Mouse (Mus musculus): ENCODE measurements around the gene Foxa3.

Foxa3 gene

DNA sequence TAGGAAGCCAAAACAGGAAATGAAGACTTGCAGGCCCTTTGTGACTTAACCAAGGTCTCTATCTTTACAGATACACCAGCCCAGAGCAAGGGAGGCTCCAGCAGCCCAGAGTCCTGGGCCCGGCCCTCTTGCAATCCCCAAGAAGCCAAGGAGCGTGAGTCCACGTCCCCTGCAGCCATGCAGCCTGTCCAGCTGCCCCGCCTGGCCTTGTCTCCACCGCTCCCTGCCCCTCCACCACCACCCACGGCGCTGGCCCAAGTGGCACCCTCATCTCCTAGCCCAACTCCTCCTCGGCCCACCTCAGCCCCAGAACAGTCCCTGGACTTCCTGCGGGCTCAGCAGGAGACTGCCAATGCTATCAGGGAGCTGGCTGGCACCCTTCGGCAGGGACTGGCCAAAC is 22.9 kb downstream of the Foxa3 start:
- no peak for DNase-seq (ENCODE audit: low spot score in 2 of 2)

- no peak for DNase-seq (ENCODE audit: low spot score in 2 of 2)
Measured at GRCm38 (mm10) chr7:18998835-18999234, 24.5 kb downstream of the Foxa3 start.

- no peak for DNase-seq (ENCODE audit: low spot score in 2 of 2)
Measured at GRCm38 (mm10) chr7:18993036-18993435, 30.3 kb downstream of the Foxa3 start.

- DNase-seq (ENCODE audit: low spot score in 2 of 2), result no peak
Measured at GRCm38 (mm10) chr7:18992294-18992675, 31.1 kb downstream of the Foxa3 start.

GRCm38 (mm10) chr7:18991660-18992293 is 31.6 kb downstream of the Foxa3 start:
- DNase-seq (ENCODE audit: low spot score in 2 of 2), result no peak

DNA sequence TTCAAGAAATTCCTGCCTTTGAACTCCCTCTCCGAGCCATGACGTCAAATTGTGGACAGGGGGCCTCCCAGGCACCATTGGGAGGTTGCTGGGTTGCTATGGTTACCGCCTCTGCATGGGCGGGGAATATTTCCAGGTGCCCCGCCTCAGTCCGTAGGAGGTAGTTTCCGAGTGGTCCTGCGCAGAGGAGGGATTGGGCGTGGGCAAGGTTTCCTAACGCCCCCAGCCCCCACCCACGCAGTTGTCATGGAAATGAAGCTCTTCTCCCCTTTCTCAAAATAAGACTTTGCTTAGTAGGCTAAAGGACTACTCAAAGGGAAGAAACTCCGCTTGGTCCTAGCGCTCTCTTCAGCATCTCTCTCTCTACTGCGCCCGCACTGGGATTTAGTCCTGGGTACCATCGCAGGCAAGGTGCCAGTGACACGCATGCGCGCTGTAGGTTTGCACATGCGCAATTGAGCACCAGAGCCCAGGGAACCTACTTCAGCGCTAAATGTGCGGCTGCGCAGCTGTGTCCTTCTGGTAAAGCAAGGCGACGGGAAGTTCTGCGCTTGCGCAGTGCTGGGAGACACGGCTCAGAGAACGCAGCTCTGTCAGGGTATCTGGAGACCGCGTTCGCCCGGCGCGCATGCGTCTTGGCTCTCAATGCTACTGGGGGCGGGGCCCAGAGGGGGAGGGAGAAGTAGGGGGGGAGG is 32.6 kb downstream of the Foxa3 start, which contains the start of gene Mypop:
Gene Mypop (plus strand): TSS at position 645 of the 695 bp plus-strand sequence.
- peak; percentile 99 to 100 for DNase-seq (ENCODE audit: low spot score in 2 of 2)

- DNase-seq (ENCODE audit: low spot score in 2 of 2), result no peak
Measured at GRCm38 (mm10) chr7:18989995-18990394, 33.3 kb downstream of the Foxa3 start.

DNA sequence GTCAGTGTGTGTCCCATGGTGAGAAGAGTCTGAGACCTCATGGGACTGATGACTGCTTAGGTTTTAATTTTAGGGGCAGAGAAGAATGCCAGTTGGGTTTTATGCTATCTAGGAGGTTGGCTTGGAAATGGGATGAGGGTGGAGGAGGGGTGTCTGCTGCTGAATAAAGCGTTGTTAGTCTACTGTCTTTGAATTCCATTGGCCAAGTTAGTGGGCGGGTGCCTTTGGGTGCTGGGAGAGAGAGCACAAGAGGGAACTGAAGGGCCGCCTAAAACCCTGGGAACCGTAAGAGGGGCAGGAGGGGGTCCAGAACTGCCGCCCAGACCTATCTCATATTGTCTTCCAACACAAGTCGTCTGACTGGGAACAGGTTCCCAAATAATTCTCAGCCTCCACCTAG is 34.6 kb downstream of the Foxa3 start:
- no peak for DNase-seq (ENCODE audit: low spot score in 2 of 2)

DNA sequence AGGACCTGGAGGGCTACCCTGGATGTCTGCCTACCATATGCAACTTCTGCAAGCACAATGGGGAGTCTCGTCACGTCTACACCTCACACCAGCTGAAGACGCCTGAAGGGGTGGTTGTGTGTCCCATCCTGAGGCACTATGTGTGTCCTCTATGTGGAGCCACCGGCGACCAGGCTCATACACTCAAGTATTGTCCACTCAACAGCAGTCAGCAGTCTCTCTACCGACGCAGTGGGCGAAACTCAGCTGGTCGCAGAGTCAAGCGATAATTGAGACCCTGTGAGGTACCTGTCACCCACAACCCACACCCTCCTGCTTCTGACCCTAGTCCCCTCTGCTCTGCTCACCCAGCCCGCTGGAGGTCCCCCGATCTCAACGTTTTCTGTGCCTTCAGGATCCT is 35.6 kb downstream of the Foxa3 start:
- no peak for DNase-seq (ENCODE audit: low spot score in 2 of 2)

- no peak for DNase-seq (ENCODE audit: low spot score in 2 of 2)
Measured at GRCm38 (mm10) chr7:18987100-18987499, 36.2 kb downstream of the Foxa3 start, which contains the start of gene Nanos2. TSS of gene Nanos2 (plus strand) at chr7:18987400.

DNA sequence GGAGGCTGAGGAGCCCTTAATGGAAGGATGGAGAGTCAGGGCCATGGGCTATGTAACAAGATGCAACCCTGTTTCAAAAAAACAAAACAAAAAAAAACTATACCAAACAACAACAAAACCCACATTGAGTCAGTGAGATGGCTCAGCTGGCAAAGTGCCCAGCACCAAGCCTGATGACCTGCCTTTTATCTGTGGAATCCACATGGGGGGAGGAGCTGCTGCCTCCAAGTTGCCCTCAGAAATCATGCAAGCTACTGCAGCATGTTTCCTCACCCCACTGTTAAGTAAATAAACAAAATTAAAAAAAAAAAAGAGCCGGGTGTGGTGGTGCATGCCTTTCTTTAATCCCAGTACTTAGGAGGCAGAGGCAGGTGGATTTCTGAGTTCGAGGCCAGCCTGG is 36.8 kb downstream of the Foxa3 start:
- no peak for DNase-seq (ENCODE audit: low spot score in 2 of 2)

- no peak for DNase-seq (ENCODE audit: low spot score in 2 of 2)
Measured at GRCm38 (mm10) chr7:18978381-18978780, 45.0 kb downstream of the Foxa3 start.

- DNase-seq (ENCODE audit: low spot score in 2 of 2), result no peak
Measured at GRCm38 (mm10) chr7:18970956-18971355, 52.4 kb downstream of the Foxa3 start.

- no peak for DNase-seq (ENCODE audit: low spot score in 2 of 2)
Measured at GRCm38 (mm10) chr7:18967603-18968002, 55.7 kb downstream of the Foxa3 start.

DNA sequence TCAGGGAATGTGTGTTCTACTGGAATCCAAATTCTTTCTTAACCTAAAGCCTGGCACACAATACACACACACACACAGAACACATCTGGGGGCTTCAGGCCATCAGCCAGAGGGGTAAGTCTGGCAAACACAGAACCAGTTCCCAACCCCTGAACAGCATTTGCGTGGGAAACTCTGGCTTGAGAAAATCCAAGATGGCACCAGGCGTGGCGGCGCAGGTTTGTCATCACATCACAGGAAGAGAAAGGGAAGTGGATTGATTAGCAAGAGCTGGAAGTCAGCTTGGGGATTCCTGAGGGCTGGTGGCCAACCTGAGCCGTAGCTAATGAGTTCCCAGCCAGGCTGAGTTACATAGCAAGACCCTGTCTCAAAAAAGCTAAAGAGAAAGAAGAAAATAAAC is 58.0 kb downstream of the Foxa3 start:
- DNase-seq (ENCODE audit: low spot score in 2 of 2), result no peak

- DNase-seq (ENCODE audit: low spot score in 2 of 2), result no peak
Measured at GRCm38 (mm10) chr7:18963294-18963843, 60.0 kb downstream of the Foxa3 start.

Data from frontal cortex, postnatal 14 days (tissue).